30 mouse cellular contexts compared by ENCODE assay signal in the genomic region with DNA sequence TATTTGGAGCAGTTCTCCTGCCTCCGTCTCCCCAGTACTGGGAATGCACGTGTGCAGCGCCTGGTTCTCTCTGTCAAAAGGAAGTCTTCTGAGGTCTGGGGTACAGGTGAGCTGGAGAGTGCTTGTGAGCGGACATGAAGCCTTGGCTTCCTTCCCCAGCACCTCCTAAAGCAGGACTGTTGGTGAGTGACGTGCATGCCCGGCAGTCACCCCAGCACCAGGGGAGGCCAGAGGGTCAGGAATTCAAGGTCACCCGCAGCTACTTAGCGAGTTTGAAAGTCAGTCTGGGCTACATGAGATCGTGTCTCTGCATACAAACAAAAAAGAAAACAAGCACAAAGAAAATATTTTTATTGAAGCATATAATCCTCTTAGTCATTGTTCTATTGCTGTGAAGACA. TPM values are rescaled to one million over a fixed set of nuclear protein-coding genes. Genes with fewer than 3 reads are reported as not detected.
A peak's percentile ranks its signal among the peaks of the same experiment; 100 is the strongest.
DNase-seq lines count a peak whose midpoint lies in the region; ATAC-seq and TF ChIP-seq lines count a peak whose summit lies in the region.
"Had no signal": no experiment of that assay in that cellular context is flagged by ENCODE, and none has a peak within 500 bp of the region (broad histone marks: within the 10 kb centered on the region; RNA-seq: fewer than 3 reads in every experiment).

No protein-coding gene starts in this region.

- TF ChIP-seq POLR2A in heart, adult 2 months (IDR thresholded peaks at IDR 0.05; ENCODE audit: insufficient read depth, low read depth, low read length): no peak
- TF ChIP-seq POLR2A in kidney, adult 2 months (IDR thresholded peaks at IDR 0.05; ENCODE audit: low read depth, low read length): no peak

- H3K27ac ChIP-seq in heart, embryonic 10.5 days: peak overlapping the region; percentile 67
- no peak overlapping the region for H3K27ac ChIP-seq in heart, adult 2 months
- H3K27ac ChIP-seq in kidney, adult 2 months (ENCODE audit: insufficient read depth, low read depth, low read length): peak overlapping the region; percentile 47; the same call in 1 of the 2 replicates
- no peak overlapping the region for H3K27ac ChIP-seq in neural tube, embryonic 13.5 days (replicated peaks)
- H3K27ac ChIP-seq: embryonic facial prominence, embryonic 10.5 days; embryonic facial prominence, embryonic 15.5 days; forebrain, embryonic 12.5 days; hindbrain, embryonic 10.5 days; hindbrain, embryonic 15.5 days; kidney, postnatal 0 days; stomach, postnatal 0 days had no signal

- no peak for DNase-seq in heart, embryonic 10.5 days (ENCODE audit: low spot score)
- DNase-seq in heart, adult 2 months: no peak
- no peak for DNase-seq in kidney, adult 2 months
- DNase-seq in kidney, adult 18-20 months: no peak
- DNase-seq in neural tube, embryonic 10.5 days (ENCODE audit: extremely low spot score, low spot score): no peak
- DNase-seq in retina, embryonic 14.5 days (ENCODE audit: low spot score): no peak
- DNase-seq: adrenal gland, adult 2 months; adrenal gland, postnatal 36 days; cerebellum, adult 8-10 months; cerebellum, postnatal 25 days; forebrain, postnatal 0 days; kidney, adult 8-10 months; kidney, postnatal 4 days; left cerebral cortex, postnatal 4 days; lung, adult 18-20 months; lung, postnatal 4 days; midbrain, embryonic 14.5 days; right cerebral cortex, postnatal 4 days; thymus, postnatal 4 days had no signal

- 0 out of 2 replicates have a peak, but pooled peaks have one; percentile 40 for ATAC-seq in neural tube, embryonic 13.5 days (ENCODE audit: low read depth)
- ATAC-seq: activated CD4-positive, CD25-positive, alpha-beta regulatory T cell, adult 4 months; forebrain, postnatal 0 days; lung, postnatal 0 days had no signal

- no peak overlapping the region for H3K9ac ChIP-seq in heart, adult 2 months (ENCODE audit: low read depth, low read length)
- H3K9ac ChIP-seq in neural tube, embryonic 13.5 days: no peak overlapping the region
- H3K9ac ChIP-seq: embryonic facial prominence, embryonic 15.5 days; forebrain, embryonic 12.5 days; forebrain, postnatal 0 days; hindbrain, embryonic 15.5 days had no signal

- intact Hi-C loops in heart, adult 2 months (cut with DNase I): no loop called here

- TF ChIP-seq EP300 in heart, adult 2 months (IDR thresholded peaks at IDR 0.05; ENCODE audit: insufficient read depth, low read depth, low read length): no peak

- no peaks in the 10 kb centered on the region for H3K27me3 ChIP-seq in heart, embryonic 10.5 days (ENCODE audit: insufficient read depth, poor library complexity, severe bottlenecking)
- H3K27me3 ChIP-seq in heart, adult 2 months (ENCODE audit: control insufficient read depth, insufficient read depth, low read length): no peaks in the 10 kb centered on the region
- H3K27me3 ChIP-seq in kidney, adult 2 months (replicated peaks; ENCODE audit: control insufficient read depth, insufficient read depth, low read length): no peaks in the 10 kb centered on the region
- no peaks in the 10 kb centered on the region for H3K27me3 ChIP-seq in neural tube, embryonic 13.5 days
- H3K27me3 ChIP-seq: embryonic facial prominence, embryonic 15.5 days; forebrain, embryonic 12.5 days; hindbrain, embryonic 15.5 days had no signal

- H3K4me1 ChIP-seq in heart, embryonic 10.5 days: peaks cover 20% of the 10 kb centered on the region
- H3K4me1 ChIP-seq in heart, adult 2 months (ENCODE audit: control insufficient read depth, insufficient read depth, low read length): no peaks in the 10 kb centered on the region; the same call in 1 of the 2 replicates
- peaks cover 6% of the 10 kb centered on the region; the same call in 1 of the 2 replicates for H3K4me1 ChIP-seq in kidney, adult 2 months (ENCODE audit: control insufficient read depth, insufficient read depth, low read length)
- H3K4me1 ChIP-seq in neural tube, embryonic 13.5 days (replicated peaks): peaks cover 4% of the 10 kb centered on the region
- H3K4me1 ChIP-seq: embryonic facial prominence, embryonic 15.5 days; forebrain, embryonic 12.5 days had no signal

- TF ChIP-seq CTCF in heart, adult 2 months (IDR thresholded peaks at IDR 0.05): no peak
- no peak for TF ChIP-seq CTCF in kidney, adult 2 months (conservative IDR thresholded peaks at IDR 0.05; ENCODE audit: insufficient read depth, insufficient read length, low read depth, low read length)

- H3K79me2 ChIP-seq in heart, adult 2 months (replicated peaks; ENCODE audit: control insufficient read depth, insufficient read depth, low read length): no peaks in the 10 kb centered on the region

- H3K4me2 ChIP-seq in neural tube, embryonic 13.5 days: no peak overlapping the region
- H3K4me2 ChIP-seq: embryonic facial prominence, embryonic 15.5 days; forebrain, embryonic 12.5 days; heart, embryonic 11.5 days; hindbrain, embryonic 15.5 days had no signal

- whole genome bisulfite sequencing in heart, embryonic 10.5 days: 58% methylated on average over 9 of the region's 9 CpGs
- WGBS in heart, adult 2 months: 70% methylated on average over 9 of the region's 9 CpGs
- WGBS in kidney, adult 2 months: 73% methylated on average over 9 of the region's 9 CpGs
- 79% methylated on average over 9 of the region's 9 CpGs for WGBS in neural tube, embryonic 13.5 days

- no peaks in the 10 kb centered on the region for H3K9me3 ChIP-seq in heart, embryonic 10.5 days
- H3K9me3 ChIP-seq in neural tube, embryonic 13.5 days: no peaks in the 10 kb centered on the region
- H3K9me3 ChIP-seq: embryonic facial prominence, embryonic 10.5 days; embryonic facial prominence, embryonic 15.5 days; forebrain, embryonic 12.5 days; hindbrain, embryonic 10.5 days; hindbrain, embryonic 15.5 days had no signal

- no peak overlapping the region for H3K4me3 ChIP-seq in heart, embryonic 10.5 days
- H3K4me3 ChIP-seq in heart, adult 2 months: no peak overlapping the region
- H3K4me3 ChIP-seq in kidney, adult 2 months (ENCODE audit: insufficient read depth, low read depth, low read length): no peak overlapping the region
- H3K4me3 ChIP-seq in neural tube, embryonic 13.5 days: no peak overlapping the region
- H3K4me3 ChIP-seq: embryonic facial prominence, embryonic 10.5 days; embryonic facial prominence, embryonic 15.5 days; forebrain, embryonic 12.5 days; hindbrain, embryonic 10.5 days; hindbrain, embryonic 15.5 days had no signal

- H3K36me3 ChIP-seq in heart, embryonic 10.5 days: peaks cover 28% of the 10 kb centered on the region
- H3K36me3 ChIP-seq in heart, adult 2 months (ENCODE audit: control insufficient read depth, insufficient read depth, low read length): no peaks in the 10 kb centered on the region
- no peaks in the 10 kb centered on the region for H3K36me3 ChIP-seq in kidney, adult 2 months (ENCODE audit: control insufficient read depth, insufficient read depth, low read length)
- H3K36me3 ChIP-seq in neural tube, embryonic 13.5 days: peaks cover 19% of the 10 kb centered on the region
- H3K36me3 ChIP-seq: hindbrain, embryonic 15.5 days had no signal

RNA-seq across cellular contexts. Expression of gene Mta3, which starts 17.1 kb away (rescaled TPM):
- polyA plus RNA-seq in heart, embryonic 10.5 days (2016; fragmentation: Nextera tagmentation; extraction: Ambion mirVana): 45.7 and 50.5 TPM in 2 replicates
- total RNA-seq in heart, adult 2 months (2021): 10 to 100 TPM; 17.5 to 20.1 TPM
- 15.1 and 19.2 TPM in 2 replicates for polyA plus RNA-seq in heart, adult 2 months (2012; rRNA removed)
- polyA plus RNA-seq in kidney, adult 2 months (2012; rRNA removed): 28.5 and 33.0 TPM in 2 replicates
- polyA plus RNA-seq in neural tube, embryonic 13.5 days (2015; fragmentation: Nextera tagmentation; extraction: Ambion mirVana): 38.6 and 43.5 TPM in 2 replicates

Comparison
In these comparisons a context has a peak if more than half of its experiments do, and no peak if none do; other contexts are left out.
1. H3K27ac ChIP-seq: peak in heart, embryonic 10.5 days (single experiment) and kidney, adult 2 months (single experiment); none in heart, adult 2 months (single experiment) and neural tube, embryonic 13.5 days (single experiment).